Mouse (Mus musculus) MEL (cell line): ENCODE measurements at regions not wholly inside any gene's neighbourhood (a gene's known extent, or its start where the extent isn't known, plus 50 kb on each side); places are given as distances from the start of the nearest gene placed in this dataset.

Source experiments
- CTCF ChIP-seq, 3 experiments: IDR thresholded peaks in 2 of 3; conservative IDR thresholded peaks in 1 of 3; 2 replicates each; pipeline ENCODE4 v1.5.1; 2011 to 2012; ENCODE audit warnings: low read length in 3 of 3, low read depth in 2 of 3, mild to moderate bottlenecking in 2 of 3, improper control_type of control experiment in 1 of 3, inconsistent platforms in 1 of 3, mixed read lengths in 1 of 3, moderate library complexity in 1 of 3; ENCODE audit not compliant: control insufficient read depth in 1 of 3, insufficient read depth in 1 of 3, poor library complexity in 1 of 3, severe bottlenecking in 1 of 3
- GATA1 ChIP-seq: IDR thresholded peaks from 2 replicates; pipeline ENCODE4 v1.6.1; 2011; ENCODE audit warnings: low read depth, low read length, improper control_type of control experiment
- POLR2A ChIP-seq, 2 experiments: IDR thresholded peaks; 2 replicates each; pipeline ENCODE4 v1.6.1; 2011 to 2012; ENCODE audit warnings: low read length in 2 of 2, mild to moderate bottlenecking in 2 of 2, control low read depth in 1 of 2, improper control_type of control experiment in 1 of 2, low read depth in 1 of 2, moderate library complexity in 1 of 2; ENCODE audit not compliant: control insufficient read depth in 1 of 2, insufficient read depth in 1 of 2, poor library complexity in 1 of 2
- POLR2AphosphoS2 ChIP-seq: IDR thresholded peaks from 2 replicates; pipeline ENCODE4 v1.6.1; 2011; ENCODE audit warnings: low read length, improper control_type of control experiment
- POLR2AphosphoS5 ChIP-seq: IDR thresholded peaks from 2 replicates; pipeline ENCODE4 v1.6.1; 2012; ENCODE audit warnings: low read depth, borderline replicate concordance, mild to moderate bottlenecking, inconsistent platforms, low read length, moderate library complexity, mixed read lengths
- SIN3A ChIP-seq: IDR thresholded peaks from 2 replicates; pipeline ENCODE4 v1.6.1; 2012; ENCODE audit warnings: low read length, improper control_type of control experiment, inconsistent platforms
- TAL1 ChIP-seq: IDR thresholded peaks from 2 replicates; pipeline ENCODE4 v1.6.1; 2012; ENCODE audit warnings: mild to moderate bottlenecking, inconsistent platforms, low read length, moderate library complexity, mixed read lengths
- ZKSCAN1 ChIP-seq: IDR thresholded peaks from 2 replicates; pipeline ENCODE4 v1.6.1; 2012; ENCODE audit warnings: low read depth, mild to moderate bottlenecking, inconsistent platforms, low read length, improper control_type of control experiment, moderate library complexity

- TF ChIP-seq TAL1, result no peak
- TF ChIP-seq CTCF (IDR thresholded peaks at IDR 0.05 in 2 of 3, conservative IDR thresholded peaks at IDR 0.05 in 1 of 3; ENCODE audit: control insufficient read depth in 1 of 3, insufficient read depth in 1 of 3, low read depth in 2 of 3, low read length in 3 of 3, poor library complexity in 1 of 3, severe bottlenecking in 1 of 3), result no peak
- TF ChIP-seq POLR2A (IDR thresholded peaks at IDR 0.05; ENCODE audit: control insufficient read depth in 1 of 2, insufficient read depth in 1 of 2, low read depth in 1 of 2, low read length in 2 of 2, poor library complexity in 1 of 2), result no peak
- no peak for TF ChIP-seq POLR2AphosphoS2
- no peak for TF ChIP-seq POLR2AphosphoS5
- no peak for TF ChIP-seq GATA1
- TF ChIP-seq SIN3A, result no peak
- no peak for TF ChIP-seq ZKSCAN1
Observed at GRCm38 (mm10) chr11:7284836-7285490, 71.2 kb upstream of the Igfbp3 start.
